10 mouse cellular contexts compared by ENCODE assay signal in genomic region chr1:152992271-152993134, GRCm38 (mm10). TPM values are rescaled to one million over a fixed set of nuclear protein-coding genes. Genes with fewer than 3 reads are reported as not detected.
A peak's percentile ranks its signal among the peaks of the same experiment; 100 is the strongest.
DNase-seq lines count a peak whose midpoint lies in the region; ATAC-seq lines count a peak whose summit lies in the region.
"Had no signal": no experiment of that assay in that cellular context is flagged by ENCODE, and none has a peak within 500 bp of the region (broad histone marks: within the 10 kb centered on the region; RNA-seq: fewer than 3 reads in every experiment).

No protein-coding gene starts in this region.

- H3K27ac ChIP-seq in forebrain, embryonic 15.5 days (replicated peaks) = 0 out of 2 replicates have a peak overlapping the region, but pooled peaks have one; percentile 7
- H3K27ac ChIP-seq in forebrain, embryonic 11.5 days (ENCODE audit: low read depth, low read length) = no peak overlapping the region
- 0 out of 2 replicates have a peak overlapping the region, but pooled peaks have one; percentile 37 for H3K27ac ChIP-seq in neural tube, embryonic 15.5 days (replicated peaks)
- H3K27ac ChIP-seq: heart, embryonic 10.5 days; liver, embryonic 12.5 days had no signal

- H3K36me3 ChIP-seq in forebrain, embryonic 15.5 days = no peaks in the 10 kb centered on the region
- H3K36me3 ChIP-seq in forebrain, embryonic 11.5 days (ENCODE audit: control insufficient read depth, insufficient read depth, low read length) = no peaks in the 10 kb centered on the region
- no peaks in the 10 kb centered on the region for H3K36me3 ChIP-seq in neural tube, embryonic 15.5 days
- H3K36me3 ChIP-seq: heart, embryonic 10.5 days; liver, embryonic 12.5 days had no signal

- H3K4me3 ChIP-seq in forebrain, embryonic 15.5 days = no peak overlapping the region
- no peak overlapping the region for H3K4me3 ChIP-seq in forebrain, embryonic 11.5 days (ENCODE audit: low read depth, low read length)
- no peak overlapping the region for H3K4me3 ChIP-seq in neural tube, embryonic 15.5 days (replicated peaks)
- H3K4me3 ChIP-seq: heart, embryonic 10.5 days; liver, embryonic 12.5 days had no signal

- 56% methylated on average over 6 of the region's 6 CpGs for WGBS in forebrain, embryonic 15.5 days
- WGBS in forebrain, embryonic 11.5 days = 63% methylated on average over 6 of the region's 6 CpGs
- 56% methylated on average over 6 of the region's 6 CpGs for WGBS in neural tube, embryonic 15.5 days

- H3K4me1 ChIP-seq in forebrain, embryonic 15.5 days = no peaks in the 10 kb centered on the region
- H3K4me1 ChIP-seq in forebrain, embryonic 11.5 days (replicated peaks; ENCODE audit: control insufficient read depth, insufficient read depth, low read length) = no peaks in the 10 kb centered on the region
- peaks cover 12% of the 10 kb centered on the region for H3K4me1 ChIP-seq in neural tube, embryonic 15.5 days
- H3K4me1 ChIP-seq: heart, embryonic 10.5 days; liver, embryonic 12.5 days had no signal

- ATAC-seq in forebrain, embryonic 15.5 days (replicated peaks) = no peak
- no peak for ATAC-seq in forebrain, embryonic 11.5 days (replicated peaks; ENCODE audit: low FRiP score)
- no peak for ATAC-seq in neural tube, embryonic 15.5 days (ENCODE audit: low FRiP score)
- ATAC-seq in granulocyte monocyte progenitor cell, adult 5-6 weeks (replicated peaks; ENCODE audit: poor library complexity, severe bottlenecking) = no peak
- ATAC-seq: liver, embryonic 12.5 days had no signal

- no peak for DNase-seq in forebrain, embryonic 11.5 days (ENCODE audit: low spot score)
- DNase-seq in layer of hippocampus, adult 9-11 months = peak; percentile 29
- DNase-seq in layer of hippocampus, postnatal 10 days (ENCODE audit: low spot score in 2 of 2) = no peak
- peak; percentile 36 to 60 for DNase-seq in cerebellum, postnatal 14 days
- no peak for DNase-seq in urinary bladder, adult 2 months (ENCODE audit: low spot score)

- H3K9me3 ChIP-seq in forebrain, embryonic 15.5 days = no peaks in the 10 kb centered on the region
- H3K9me3 ChIP-seq in forebrain, embryonic 11.5 days (ENCODE audit: control insufficient read depth, low read length) = no peaks in the 10 kb centered on the region
- H3K9me3 ChIP-seq in neural tube, embryonic 15.5 days (replicated peaks) = no peaks in the 10 kb centered on the region
- H3K9me3 ChIP-seq: heart, embryonic 10.5 days; liver, embryonic 12.5 days had no signal

- H3K4me2 ChIP-seq in forebrain, embryonic 15.5 days (replicated peaks) = no peak overlapping the region
- no peak overlapping the region for H3K4me2 ChIP-seq in forebrain, embryonic 11.5 days (ENCODE audit: low read depth, low read length, severe bottlenecking)
- H3K4me2 ChIP-seq in neural tube, embryonic 15.5 days = no peak overlapping the region
- H3K4me2 ChIP-seq: liver, embryonic 12.5 days had no signal

- H3K27me3 ChIP-seq in forebrain, embryonic 15.5 days = no peaks in the 10 kb centered on the region
- H3K27me3 ChIP-seq in forebrain, embryonic 11.5 days (ENCODE audit: control insufficient read depth, insufficient read depth, low read length) = no peaks in the 10 kb centered on the region
- H3K27me3 ChIP-seq in neural tube, embryonic 15.5 days (replicated peaks) = no peaks in the 10 kb centered on the region
- H3K27me3 ChIP-seq: liver, embryonic 12.5 days had no signal

- no peak overlapping the region for H3K9ac ChIP-seq in forebrain, embryonic 15.5 days (replicated peaks)
- H3K9ac ChIP-seq in forebrain, embryonic 11.5 days (ENCODE audit: low read length) = no peak overlapping the region
- no peak overlapping the region for H3K9ac ChIP-seq in neural tube, embryonic 15.5 days (replicated peaks)
- H3K9ac ChIP-seq: liver, embryonic 12.5 days had no signal

RNA-seq across cellular contexts. Expression of gene Nmnat2, which starts 37.7 kb away (rescaled TPM):
- 69.5 and 71.9 TPM in 2 replicates for polyA plus RNA-seq in forebrain, embryonic 15.5 days (2015; fragmentation: Nextera tagmentation; extraction: Ambion mirVana)
- 11.7 and 16.0 TPM in 2 replicates for polyA plus RNA-seq in forebrain, embryonic 11.5 days (2014; fragmentation: Nextera tagmentation; extraction: Ambion mirVana)
- total RNA-seq in layer of hippocampus, postnatal 10 days (2021) = 100 to 1,000 TPM in 1 of 2 experiments, 10 to 100 TPM in 1; 99.2 to 106 TPM
- 64.3 and 75.1 TPM in 2 replicates for polyA plus RNA-seq in neural tube, embryonic 15.5 days (2015; fragmentation: Nextera tagmentation; extraction: Ambion mirVana)
- 2.2 and 2.5 TPM in 2 replicates for polyA plus RNA-seq in urinary bladder, adult 2 months (2012; rRNA removed)
- total RNA-seq in granulocyte monocyte progenitor cell, adult 5-6 weeks (2014; fragmentation: Nextera tagmentation) = not detected in 2 replicates
- total RNA-seq in granulocyte monocyte progenitor cell, adult 5-6 weeks (2017) = not detected in 2 replicates
- polyA plus RNA-seq: liver, embryonic 12.5 days had no signal

Comparison
In these comparisons a context has a peak if more than half of its experiments do, and no peak if none do; other contexts are left out.
1. DNase-seq: peak in layer of hippocampus, adult 9-11 months (single experiment) and cerebellum, postnatal 14 days (2 of 2); none in forebrain, embryonic 11.5 days (single experiment), layer of hippocampus, postnatal 10 days (0 of 2) and urinary bladder, adult 2 months (single experiment).